Mouse (Mus musculus): ENCODE measurements around the gene Adm2. TPM values are rescaled to one million over a fixed set of nuclear protein-coding genes. Genes with fewer than 3 reads are reported as not detected.

The Adm2 gene
- polyA plus RNA-seq, 1 experiment: not detected

GRCm38 (mm10) chr15:89340136-89340535 lies 17.6 kb downstream of the Adm2 start:
- Histone ChIP-seq H3K4me3 (ENCODE audit: control insufficient read depth, low read depth, low read length) (no peak overlapping the region), H3K27ac (ENCODE audit: control insufficient read depth, insufficient read depth, low read depth, low read length) (no peak overlapping the region), H3K27me3 (ENCODE audit: control insufficient read depth, insufficient read depth, low read length) (no peaks in the 10 kb centered on the region), H3K36me3 (ENCODE audit: control insufficient read depth, insufficient read depth, low read length) (no peaks in the 10 kb centered on the region), H3K4me1 (ENCODE audit: control insufficient read depth, insufficient read depth, low read length) (peaks cover 5% of the 10 kb centered on the region)
- TF ChIP-seq CTCF (IDR thresholded peaks at IDR 0.05; ENCODE audit: control insufficient read depth, insufficient read depth, insufficient replicate concordance, low read depth, low read length) (no peak), POLR2A (IDR thresholded peaks at IDR 0.05; ENCODE audit: control insufficient read depth, low read depth, low read length) (no peak)

- Histone ChIP-seq H3K27ac (ENCODE audit: control insufficient read depth, insufficient read depth, low read depth, low read length) (no peak overlapping the region), H3K36me3 (ENCODE audit: control insufficient read depth, insufficient read depth, low read length) (no peaks in the 10 kb centered on the region), H3K4me1 (ENCODE audit: control insufficient read depth, insufficient read depth, low read length) (no peaks in the 10 kb centered on the region; the same call in 1 of the 2 replicates), H3K27me3 (ENCODE audit: control insufficient read depth, insufficient read depth, low read length) (no peaks in the 10 kb centered on the region), H3K4me3 (ENCODE audit: control insufficient read depth, low read depth, low read length) (no peak overlapping the region)
- TF ChIP-seq CTCF (IDR thresholded peaks at IDR 0.05; ENCODE audit: control insufficient read depth, insufficient read depth, insufficient replicate concordance, low read depth, low read length): no peak
- TF ChIP-seq POLR2A (IDR thresholded peaks at IDR 0.05; ENCODE audit: control insufficient read depth, low read depth, low read length): no peak
These were observed 19.2 kb downstream of the Adm2 start for GRCm38 (mm10) chr15:89341678-89342077.

GRCm38 (mm10) chr15:89343325-89343724 lies 20.8 kb downstream of the Adm2 start:
- no peaks in the 10 kb centered on the region for H3K4me1 ChIP-seq (ENCODE audit: control insufficient read depth, insufficient read depth, low read length)
- H3K27me3 ChIP-seq (ENCODE audit: control insufficient read depth, insufficient read depth, low read length): no peaks in the 10 kb centered on the region
- no peaks in the 10 kb centered on the region for H3K36me3 ChIP-seq (ENCODE audit: control insufficient read depth, insufficient read depth, low read length)
- H3K27ac ChIP-seq (ENCODE audit: control insufficient read depth, insufficient read depth, low read depth, low read length): no peak overlapping the region
- H3K4me3 ChIP-seq (ENCODE audit: control insufficient read depth, low read depth, low read length): no peak overlapping the region
- TF ChIP-seq POLR2A (IDR thresholded peaks at IDR 0.05; ENCODE audit: control insufficient read depth, low read depth, low read length) (no peak), CTCF (IDR thresholded peaks at IDR 0.05; ENCODE audit: control insufficient read depth, insufficient read depth, insufficient replicate concordance, low read depth, low read length) (no peak)

GRCm38 (mm10) chr15:89350447-89350846 lies 27.9 kb downstream of the Adm2 start:
- TF ChIP-seq POLR2A (IDR thresholded peaks at IDR 0.05; ENCODE audit: control insufficient read depth, low read depth, low read length) (no peak), CTCF (IDR thresholded peaks at IDR 0.05; ENCODE audit: control insufficient read depth, insufficient read depth, insufficient replicate concordance, low read depth, low read length) (no peak)
- H3K4me3 ChIP-seq (ENCODE audit: control insufficient read depth, low read depth, low read length): no peak overlapping the region
- no peak overlapping the region for H3K27ac ChIP-seq (ENCODE audit: control insufficient read depth, insufficient read depth, low read depth, low read length)
- H3K36me3 ChIP-seq (ENCODE audit: control insufficient read depth, insufficient read depth, low read length): peaks cover 2% of the 10 kb centered on the region
- peaks cover 7% of the 10 kb centered on the region for H3K4me1 ChIP-seq (ENCODE audit: control insufficient read depth, insufficient read depth, low read length)
- H3K27me3 ChIP-seq (ENCODE audit: control insufficient read depth, insufficient read depth, low read length): no peaks in the 10 kb centered on the region

GRCm38 (mm10) chr15:89351302-89351701 lies 28.8 kb downstream of the Adm2 start:
- Histone ChIP-seq H3K27me3 (ENCODE audit: control insufficient read depth, insufficient read depth, low read length) (no peaks in the 10 kb centered on the region), H3K36me3 (ENCODE audit: control insufficient read depth, insufficient read depth, low read length) (peaks cover 2% of the 10 kb centered on the region), H3K4me3 (ENCODE audit: control insufficient read depth, low read depth, low read length) (no peak overlapping the region), H3K27ac (ENCODE audit: control insufficient read depth, insufficient read depth, low read depth, low read length) (no peak overlapping the region), H3K4me1 (ENCODE audit: control insufficient read depth, insufficient read depth, low read length) (peaks cover 7% of the 10 kb centered on the region)
- TF ChIP-seq POLR2A (IDR thresholded peaks at IDR 0.05; ENCODE audit: control insufficient read depth, low read depth, low read length): no peak
- no peak for TF ChIP-seq CTCF (IDR thresholded peaks at IDR 0.05; ENCODE audit: control insufficient read depth, insufficient read depth, insufficient replicate concordance, low read depth, low read length)

- H3K36me3 ChIP-seq (ENCODE audit: control insufficient read depth, insufficient read depth, low read length): peaks cover 2% of the 10 kb centered on the region
- H3K4me3 ChIP-seq (ENCODE audit: control insufficient read depth, low read depth, low read length): no peak overlapping the region
- peaks cover 7% of the 10 kb centered on the region for H3K4me1 ChIP-seq (ENCODE audit: control insufficient read depth, insufficient read depth, low read length)
- no peaks in the 10 kb centered on the region for H3K27me3 ChIP-seq (ENCODE audit: control insufficient read depth, insufficient read depth, low read length)
- no peak overlapping the region for H3K27ac ChIP-seq (ENCODE audit: control insufficient read depth, insufficient read depth, low read depth, low read length)
- no peak for TF ChIP-seq CTCF (IDR thresholded peaks at IDR 0.05; ENCODE audit: control insufficient read depth, insufficient read depth, insufficient replicate concordance, low read depth, low read length)
- TF ChIP-seq POLR2A (IDR thresholded peaks at IDR 0.05; ENCODE audit: control insufficient read depth, low read depth, low read length): no peak
These were observed 29.5 kb downstream of the Adm2 start for GRCm38 (mm10) chr15:89352054-89352453.

- H3K4me1 ChIP-seq (ENCODE audit: control insufficient read depth, insufficient read depth, low read length): peaks cover 7% of the 10 kb centered on the region
- peaks cover 2% of the 10 kb centered on the region for H3K36me3 ChIP-seq (ENCODE audit: control insufficient read depth, insufficient read depth, low read length)
These were observed 30.3 kb downstream of the Adm2 start for GRCm38 (mm10) chr15:89352795-89353194.

GRCm38 (mm10) chr15:89353837-89354236 lies 31.3 kb downstream of the Adm2 start:
- no peak overlapping the region for H3K4me3 ChIP-seq (ENCODE audit: control insufficient read depth, low read depth, low read length)
- TF ChIP-seq POLR2A (IDR thresholded peaks at IDR 0.05; ENCODE audit: control insufficient read depth, low read depth, low read length): no peak
- TF ChIP-seq CTCF (IDR thresholded peaks at IDR 0.05; ENCODE audit: control insufficient read depth, insufficient read depth, insufficient replicate concordance, low read depth, low read length): no peak
- H3K4me1 ChIP-seq (ENCODE audit: control insufficient read depth, insufficient read depth, low read length): peaks cover 7% of the 10 kb centered on the region
- H3K36me3 ChIP-seq (ENCODE audit: control insufficient read depth, insufficient read depth, low read length): peaks cover 2% of the 10 kb centered on the region
- no peak overlapping the region for H3K27ac ChIP-seq (ENCODE audit: control insufficient read depth, insufficient read depth, low read depth, low read length)
- H3K27me3 ChIP-seq (ENCODE audit: control insufficient read depth, insufficient read depth, low read length): no peaks in the 10 kb centered on the region

More at GRCm38 (mm10) chr15:89352795-89353194, 30.3 kb downstream of the Adm2 start:
- no peak overlapping the region for H3K27ac ChIP-seq (ENCODE audit: control insufficient read depth, insufficient read depth, low read depth, low read length)
- no peaks in the 10 kb centered on the region for H3K27me3 ChIP-seq (ENCODE audit: control insufficient read depth, insufficient read depth, low read length)
- H3K4me3 ChIP-seq (ENCODE audit: control insufficient read depth, low read depth, low read length): no peak overlapping the region
- TF ChIP-seq POLR2A (IDR thresholded peaks at IDR 0.05; ENCODE audit: control insufficient read depth, low read depth, low read length) (no peak), CTCF (IDR thresholded peaks at IDR 0.05; ENCODE audit: control insufficient read depth, insufficient read depth, insufficient replicate concordance, low read depth, low read length) (no peak)
